Mouse (Mus musculus): ENCODE data around the gene Olfr705. TPM values are rescaled to one million over a fixed set of nuclear protein-coding genes. Genes with fewer than 3 reads are reported as not detected.

Olfr705 gene
- total RNA-seq (2023): not detected

DNA sequence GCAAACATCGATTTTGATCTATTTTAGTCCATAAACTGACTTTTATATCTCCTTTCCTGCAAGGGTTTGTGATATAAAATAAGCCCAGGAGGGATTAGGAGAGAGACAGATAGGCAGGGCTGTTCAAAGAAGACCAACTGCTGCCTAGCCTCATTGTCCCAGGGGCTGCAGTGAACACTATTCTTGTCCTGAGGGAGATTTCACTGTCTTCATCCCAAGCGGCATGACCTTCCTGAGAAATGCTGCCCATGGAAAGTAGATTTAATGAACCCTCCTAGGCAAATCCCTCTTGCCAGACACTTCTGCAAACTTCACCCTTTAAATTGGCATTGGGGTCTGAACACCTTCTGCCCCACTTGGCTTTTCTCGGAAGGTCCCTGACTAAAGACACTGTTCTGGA lies at the start of gene Olfr705:
TSS of gene Olfr705 (minus strand) at position 101 of the 400 bp plus-strand sequence.

DNA sequence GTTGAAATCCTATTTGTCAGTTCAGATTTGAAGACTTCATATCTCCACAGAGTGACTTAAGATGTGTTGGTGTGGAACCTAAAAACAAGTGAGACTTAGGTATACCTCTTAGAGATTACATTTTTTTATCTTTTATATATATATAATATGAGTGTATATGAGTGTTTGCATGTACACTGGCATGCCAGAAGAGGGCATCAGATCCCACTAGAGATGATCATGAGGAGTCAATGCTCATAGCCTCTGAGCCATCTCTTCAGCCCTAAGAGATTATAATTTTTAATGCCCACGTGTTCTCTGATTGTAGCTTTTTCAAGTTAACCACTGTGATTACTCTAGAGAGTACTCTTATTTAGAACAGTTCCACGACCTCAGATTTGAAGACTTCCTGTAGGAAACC lies 31.0 kb upstream of the Olfr705 start, which contains the start of gene Olfr1532-ps1:
TSS of gene Olfr1532-ps1 (plus strand) at position 326 of the 400 bp plus-strand sequence.

DNA sequence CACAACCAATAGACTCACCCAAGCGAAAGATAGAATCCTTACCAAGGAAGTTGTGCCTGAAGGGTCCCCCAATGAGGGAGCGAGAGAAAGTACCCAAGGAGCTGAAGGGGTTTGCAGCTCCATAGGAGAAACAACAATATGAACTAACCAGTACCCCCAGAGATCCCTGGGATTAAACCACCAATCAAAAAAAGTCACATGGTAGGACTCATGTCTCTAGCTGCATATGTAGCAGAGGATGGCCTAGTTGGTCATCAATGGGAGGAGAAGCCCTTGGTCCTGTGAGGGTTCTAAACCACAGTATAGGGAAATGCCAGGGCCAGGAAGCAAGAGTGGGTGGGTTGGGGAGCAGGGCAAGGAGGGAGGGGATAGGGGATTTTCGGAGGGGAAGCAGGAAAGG lies 24.4 kb upstream of the Olfr705 start, which contains the start of gene Olfr707:
TSS of gene Olfr707 (minus strand) at position 101 of the 400 bp plus-strand sequence.

DNA sequence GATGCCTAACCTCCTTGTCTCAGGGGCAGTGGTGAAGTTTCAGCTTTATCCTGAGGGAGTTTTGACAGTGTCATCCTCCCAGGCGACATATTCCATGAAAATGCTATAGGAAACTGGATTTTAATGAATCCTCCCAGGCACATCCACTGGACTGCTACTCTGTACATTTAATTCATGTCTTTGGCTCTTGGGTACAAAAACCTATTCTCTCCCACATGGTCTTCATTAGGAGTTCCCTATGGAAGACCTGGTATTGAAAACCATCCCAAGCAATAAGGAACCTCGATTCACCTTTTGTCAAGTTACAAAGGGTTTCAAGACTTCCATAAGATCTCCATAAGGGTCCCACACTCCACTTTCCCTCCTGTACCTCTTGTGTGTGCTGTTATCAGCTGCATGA lies 11.4 kb upstream of the Olfr705 start, which contains the start of gene Olfr706:
TSS of gene Olfr706 (minus strand) at position 101 of the 400 bp plus-strand sequence.

GRCm38 (mm10) chr7:106862885-106863284 lies 13.8 kb downstream of the Olfr705 start, which contains the start of gene Olfr704:
TSS of gene Olfr704 (plus strand) at chr7:106863185.

GRCm38 (mm10) chr7:106843060-106843459 lies 33.6 kb downstream of the Olfr705 start, which contains the start of gene Olfr703:
TSS of gene Olfr703 (plus strand) at chr7:106843360.

GRCm38 (mm10) chr7:106833793-106834192 lies 42.9 kb downstream of the Olfr705 start, which contains the start of gene Olfr702:
TSS of gene Olfr702 (minus strand) at chr7:106833893.

Other genes with a start within 250 kb of the Olfr705 start
- not detected for gene Olfr693, start 196.3 kb downstream of the Olfr705 start, total RNA-seq (2023)
- not detected for gene Olfr694, start 185.1 kb downstream of the Olfr705 start, total RNA-seq (2023)
- not detected for gene Olfr695, start 160.5 kb downstream of the Olfr705 start, total RNA-seq (2023)
- not detected for gene Olfr697, start 134.4 kb downstream of the Olfr705 start, total RNA-seq (2023)
- not detected for gene Olfr698, start 121.5 kb downstream of the Olfr705 start, total RNA-seq (2023)
- not detected for gene Olfr699, start 83.7 kb downstream of the Olfr705 start, total RNA-seq (2023)
- not detected for gene Olfr700, start 68.1 kb downstream of the Olfr705 start, total RNA-seq (2023)
- not detected for gene Olfr701, start 62.8 kb downstream of the Olfr705 start, total RNA-seq (2023)
- gene Olfr702, start 43.0 kb downstream of the Olfr705 start, total RNA-seq (2023): not detected
- gene Olfr703, start 33.5 kb downstream of the Olfr705 start, total RNA-seq (2023): not detected
- gene Olfr704, start 13.7 kb downstream of the Olfr705 start, total RNA-seq (2023): not detected
- not detected for gene Olfr706, start 11.3 kb upstream of the Olfr705 start, total RNA-seq (2023)
- not detected for gene Olfr707, start 24.4 kb upstream of the Olfr705 start, total RNA-seq (2023)
- gene Olfr1532-ps1, start 31.1 kb upstream of the Olfr705 start, total RNA-seq (2023): not detected
- under 1 TPM; 0.20 to 0.21 TPM for gene Olfr709-ps1, start 55.3 kb upstream of the Olfr705 start, total RNA-seq (2023)
- gene Olfr710, start 71.4 kb upstream of the Olfr705 start, total RNA-seq (2023): not detected
- gene Olfr6, start 87.0 kb upstream of the Olfr705 start, total RNA-seq (2023): not detected
- gene Olfr711, start 98.6 kb upstream of the Olfr705 start, total RNA-seq (2023): not detected
- not detected for gene Olfr2, start 129.2 kb upstream of the Olfr705 start, total RNA-seq (2023)
- not detected for gene Olfr713, start 154.3 kb upstream of the Olfr705 start, total RNA-seq (2023)
- gene Olfr714, start 194.1 kb upstream of the Olfr705 start, total RNA-seq (2023): not detected
- not detected for gene Olfr17, start 216.3 kb upstream of the Olfr705 start, total RNA-seq (2023)
- not detected for gene Olfr715b, start 233.5 kb upstream of the Olfr705 start, total RNA-seq (2023)